8 mouse cellular contexts compared by ENCODE assay signal in the genomic region with DNA sequence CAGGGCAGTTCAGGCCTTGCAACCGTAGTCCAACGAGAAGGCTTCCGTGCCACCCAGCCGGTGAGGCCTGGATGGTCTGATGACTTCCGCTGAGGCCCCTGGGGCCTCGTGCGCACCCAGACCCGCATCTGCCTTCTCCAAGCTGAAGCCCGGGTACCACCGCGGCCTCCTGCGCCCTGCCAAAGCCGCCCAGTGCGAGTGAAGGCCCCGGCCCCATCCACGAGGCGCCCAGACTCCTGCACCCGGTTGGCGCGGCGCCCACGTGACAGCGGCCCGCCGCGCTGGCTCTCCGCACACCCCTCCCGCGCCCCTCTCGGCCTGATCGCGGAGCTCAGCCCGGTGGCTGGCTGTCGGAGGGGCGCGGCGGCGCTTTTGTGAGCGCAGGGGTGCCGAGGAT. TPM values are rescaled to one million over a fixed set of nuclear protein-coding genes. Genes with fewer than 3 reads are reported as not detected.
DNase-seq lines count a peak whose midpoint lies in the region; ATAC-seq and TF ChIP-seq lines count a peak whose summit lies in the region.

No protein-coding gene starts in this region.

- H3K4me1 ChIP-seq in heart, embryonic 11.5 days (ENCODE audit: control insufficient read depth, insufficient read depth, low read length), result peaks cover 39% of the 10 kb centered on the region
- H3K4me1 ChIP-seq in bone marrow macrophage, adult 2 months (ENCODE audit: control insufficient read depth, insufficient read depth, low read length), result peaks cover 18% of the 10 kb centered on the region
- peaks cover 75% of the 10 kb centered on the region for H3K4me1 ChIP-seq in hindbrain, embryonic 10.5 days (replicated peaks)
- peaks cover 59% of the 10 kb centered on the region for H3K4me1 ChIP-seq in liver, embryonic 15.5 days (replicated peaks)

- intact Hi-C loops in heart, postnatal 36 days (cut with DNase I), result no loop called here

- peak; percentile 50 for ATAC-seq in heart, embryonic 11.5 days (replicated peaks; ENCODE audit: insufficient number of reproducible peaks, low FRiP score, low TSS enrichment)
- ATAC-seq in CD4-positive, CD25-positive, alpha-beta regulatory T cell, adult 4 months, result peak; percentile 28
- ATAC-seq in liver, embryonic 15.5 days (ENCODE audit: insufficient read depth), result peak; percentile 49

- under 1% methylated on average over 40 of the region's 40 CpGs for WGBS in heart, embryonic 11.5 days (ENCODE audit: insufficient replicate concordance)
- under 1% methylated on average over 40 of the region's 40 CpGs for WGBS in hindbrain, embryonic 10.5 days
- under 1% methylated on average over 40 of the region's 40 CpGs for whole genome bisulfite sequencing in liver, embryonic 15.5 days (ENCODE audit: insufficient replicate concordance)

- peaks cover 22% of the 10 kb centered on the region for H3K36me3 ChIP-seq in heart, embryonic 11.5 days (ENCODE audit: control insufficient read depth, insufficient read depth, low read length)
- peaks cover 47% of the 10 kb centered on the region for H3K36me3 ChIP-seq in hindbrain, embryonic 10.5 days
- H3K36me3 ChIP-seq in liver, embryonic 15.5 days (replicated peaks), result peaks cover 37% of the 10 kb centered on the region

- H3K4me2 ChIP-seq in heart, embryonic 11.5 days, result peak overlapping the region; percentile 96
- H3K4me2 ChIP-seq in liver, embryonic 15.5 days, result peak overlapping the region; percentile 97

- H3K27me3 ChIP-seq in heart, embryonic 11.5 days (ENCODE audit: control insufficient read depth, insufficient read depth, low read length), result no peaks in the 10 kb centered on the region
- H3K27me3 ChIP-seq in hindbrain, embryonic 10.5 days (ENCODE audit: insufficient read depth, poor library complexity, severe bottlenecking), result no peaks in the 10 kb centered on the region
- H3K27me3 ChIP-seq in liver, embryonic 15.5 days, result no peaks in the 10 kb centered on the region

- DNase-seq in heart, postnatal 36 days, result no peak
- DNase-seq in hindbrain, embryonic 10.5 days (ENCODE audit: low spot score), result no peak
- peak; percentile 28 for DNase-seq in telencephalon, adult 2 months (ENCODE audit: low read depth, low spot score)
- DNase-seq in embryo, embryonic 10.5 days (ENCODE audit: low spot score), result no peak

- H3K9ac ChIP-seq in heart, embryonic 11.5 days (ENCODE audit: low read depth, low read length), result peak overlapping the region; percentile 88
- H3K9ac ChIP-seq in liver, embryonic 15.5 days, result peak overlapping the region; percentile 76

- TF ChIP-seq POLR2A in bone marrow macrophage, adult 2 months (IDR thresholded peaks at IDR 0.05; ENCODE audit: borderline replicate concordance, low read depth, low read length), result no peak

- H3K4me3 ChIP-seq in heart, embryonic 11.5 days (ENCODE audit: low read depth, low read length), result peak overlapping the region; percentile 63
- H3K4me3 ChIP-seq in bone marrow macrophage, adult 2 months (ENCODE audit: insufficient read depth, low read length), result peak overlapping the region; percentile 80
- peak overlapping the region; percentile 92 for H3K4me3 ChIP-seq in hindbrain, embryonic 10.5 days
- peak overlapping the region; percentile 69 for H3K4me3 ChIP-seq in liver, embryonic 15.5 days (replicated peaks)

- H3K9me3 ChIP-seq in heart, embryonic 11.5 days (replicated peaks; ENCODE audit: control insufficient read depth, low read length), result no peaks in the 10 kb centered on the region
- no peaks in the 10 kb centered on the region for H3K9me3 ChIP-seq in hindbrain, embryonic 10.5 days
- H3K9me3 ChIP-seq in liver, embryonic 15.5 days (replicated peaks), result no peaks in the 10 kb centered on the region

- TF ChIP-seq CTCF in bone marrow macrophage, adult 2 months (IDR thresholded peaks at IDR 0.05; ENCODE audit: low read depth, low read length), result no peak

- H3K27ac ChIP-seq in heart, embryonic 11.5 days (ENCODE audit: low read depth, low read length), result peak overlapping the region; percentile 96
- H3K27ac ChIP-seq in bone marrow macrophage, adult 2 months (ENCODE audit: insufficient read depth, low read depth, low read length), result peak overlapping the region; percentile 83
- H3K27ac ChIP-seq in hindbrain, embryonic 10.5 days, result peak overlapping the region; percentile 100
- H3K27ac ChIP-seq in liver, embryonic 15.5 days (replicated peaks), result peak overlapping the region; percentile 80

RNA-seq across cellular contexts. Expression of gene Fasn, which starts 0.8 kb away (rescaled TPM):
- 33.9 and 42.6 TPM in 2 replicates for polyA plus RNA-seq in heart, embryonic 11.5 days (2014; fragmentation: Nextera tagmentation; extraction: Ambion mirVana)
- total RNA-seq in heart, postnatal 36 days (2021), result 10 to 100 TPM; 17.3 to 65.9 TPM
- 10 to 100 TPM; 24.1 to 34.8 TPM for polyA plus RNA-seq in CD4-positive, CD25-positive, alpha-beta regulatory T cell, adult 4 months (2017; shearing (Covaris generic))
- 6.9 and 8.1 TPM in 2 replicates for polyA plus RNA-seq in bone marrow macrophage, adult 2 months (2012; ENCODE audit: insufficient read depth, insufficient read length, missing spikeins)
- polyA plus RNA-seq in hindbrain, embryonic 10.5 days (2016; fragmentation: Nextera tagmentation; extraction: Ambion mirVana), result 131 TPM in 2 replicates
- 20.1 and 24.9 TPM in 2 replicates for polyA plus RNA-seq in liver, embryonic 15.5 days (2015; fragmentation: Nextera tagmentation; extraction: Ambion mirVana)

RNA-seq across cellular contexts. Expression of gene Dus1l, which starts 27.3 kb away (rescaled TPM):
- polyA plus RNA-seq in heart, embryonic 11.5 days (2014; fragmentation: Nextera tagmentation; extraction: Ambion mirVana), result 50.0 and 59.9 TPM in 2 replicates
- 10 to 100 TPM; 25.0 to 29.0 TPM for total RNA-seq in heart, postnatal 36 days (2021)
- polyA plus RNA-seq in CD4-positive, CD25-positive, alpha-beta regulatory T cell, adult 4 months (2017; shearing (Covaris generic)), result 10 to 100 TPM; 31.4 to 35.3 TPM
- polyA plus RNA-seq in bone marrow macrophage, adult 2 months (2012; ENCODE audit: insufficient read depth, insufficient read length, missing spikeins), result 22.7 and 28.5 TPM in 2 replicates
- polyA plus RNA-seq in hindbrain, embryonic 10.5 days (2016; fragmentation: Nextera tagmentation; extraction: Ambion mirVana), result 95.4 and 97.1 TPM in 2 replicates
- 58.3 and 61.3 TPM in 2 replicates for polyA plus RNA-seq in liver, embryonic 15.5 days (2015; fragmentation: Nextera tagmentation; extraction: Ambion mirVana)

RNA-seq across cellular contexts. Expression of gene Gps1, which starts 39.5 kb away (rescaled TPM):
- polyA plus RNA-seq in heart, embryonic 11.5 days (2014; fragmentation: Nextera tagmentation; extraction: Ambion mirVana), result 166 and 179 TPM in 2 replicates
- 10 to 100 TPM; 54.6 to 58.4 TPM for total RNA-seq in heart, postnatal 36 days (2021)
- polyA plus RNA-seq in CD4-positive, CD25-positive, alpha-beta regulatory T cell, adult 4 months (2017; shearing (Covaris generic)), result 100 to 1,000 TPM; 126 to 160 TPM
- 34.7 and 41.1 TPM in 2 replicates for polyA plus RNA-seq in bone marrow macrophage, adult 2 months (2012; ENCODE audit: insufficient read depth, insufficient read length, missing spikeins)
- polyA plus RNA-seq in hindbrain, embryonic 10.5 days (2016; fragmentation: Nextera tagmentation; extraction: Ambion mirVana), result 276 and 285 TPM in 2 replicates
- 72.0 and 77.3 TPM in 2 replicates for polyA plus RNA-seq in liver, embryonic 15.5 days (2015; fragmentation: Nextera tagmentation; extraction: Ambion mirVana)

RNA-seq across cellular contexts. Expression of gene Rfng, which starts 39.5 kb away (rescaled TPM):
- polyA plus RNA-seq in heart, embryonic 11.5 days (2014; fragmentation: Nextera tagmentation; extraction: Ambion mirVana), result 15.0 and 16.5 TPM in 2 replicates
- total RNA-seq in heart, postnatal 36 days (2021), result 10 to 100 TPM; 11.2 to 13.3 TPM
- polyA plus RNA-seq in CD4-positive, CD25-positive, alpha-beta regulatory T cell, adult 4 months (2017; shearing (Covaris generic)), result 1 to 10 TPM; 2.8 to 4.1 TPM
- polyA plus RNA-seq in bone marrow macrophage, adult 2 months (2012; ENCODE audit: insufficient read depth, insufficient read length, missing spikeins), result 18.3 and 22.6 TPM in 2 replicates
- polyA plus RNA-seq in hindbrain, embryonic 10.5 days (2016; fragmentation: Nextera tagmentation; extraction: Ambion mirVana), result 46.4 and 63.7 TPM in 2 replicates
- polyA plus RNA-seq in liver, embryonic 15.5 days (2015; fragmentation: Nextera tagmentation; extraction: Ambion mirVana), result 11.5 and 12.0 TPM in 2 replicates
